Mouse (Mus musculus) embryonic facial prominence, embryonic 14.5 days (tissue): ENCODE data around the gene Lin28a. TPM values are rescaled to one million over a fixed set of nuclear protein-coding genes. Genes with fewer than 3 reads are reported as not detected.
A peak's percentile ranks its signal among the peaks of the same experiment; 100 is the strongest.
"Not testable (repeated sequence)": the region's sequence is repeated elsewhere in the genome, so short reads cannot be mapped to it uniquely, and the experiment has no call there.

Source experiments
- ATAC-seq: fragments of 200-750 bp; cut with Nextera tagmentation; 2 replicates; pipeline ENCODE4 v1.8.0; 2017; ENCODE audit warnings: low read depth, moderate number of reproducible peaks, moderate TSS enrichment
- DNase-seq: peaks from one replicate; pipeline ENCODE4 v3.0.0-alpha.2; 2015; ENCODE audit warnings: low spot score
- H3K27ac ChIP-seq: fragments of 300-500 bp; sonication (generic); replicated peaks from 2 replicates; pipeline ENCODE4 v1.5.1; 2014; ENCODE audit warnings: low read depth, mild to moderate bottlenecking, low read length, moderate library complexity
- H3K27me3 ChIP-seq: fragments of 300-500 bp; sonication (generic); replicated peaks from 2 replicates; pipeline ENCODE4 v1.6.1; 2014; ENCODE audit warnings: low read length; ENCODE audit not compliant: control insufficient read depth, insufficient read depth
- H3K36me3 ChIP-seq: fragments of 300-500 bp; sonication (generic); 2 replicates; pipeline ENCODE4 v1.6.1; 2014; ENCODE audit warnings: low read length, mixed read lengths; ENCODE audit not compliant: control insufficient read depth, insufficient read depth
- H3K4me1 ChIP-seq: fragments of 300-500 bp; sonication (generic); 2 replicates; pipeline ENCODE4 v1.6.1; 2014; ENCODE audit warnings: antibody characterized with exemption, low read length; ENCODE audit not compliant: control insufficient read depth, insufficient read depth
- H3K4me2 ChIP-seq: fragments of 300-500 bp; sonication (generic); 2 replicates; pipeline ENCODE4 v1.6.1; 2014; ENCODE audit warnings: low read depth, mild to moderate bottlenecking, low read length, moderate library complexity, mixed read lengths
- H3K4me3 ChIP-seq: fragments of 300-500 bp; sonication (generic); 2 replicates; pipeline ENCODE4 v1.5.1; 2014; ENCODE audit warnings: low read depth, mild to moderate bottlenecking, low read length
- H3K9ac ChIP-seq: fragments of 300-500 bp; sonication (generic); 2 replicates; pipeline ENCODE4 v1.6.1; 2014; ENCODE audit warnings: low read depth, mild to moderate bottlenecking, low read length, moderate library complexity, mixed read lengths
- H3K9me3 ChIP-seq: fragments of 300-500 bp; sonication (generic); 2 replicates; pipeline ENCODE4 v1.6.1; 2016; ENCODE audit warnings: low read length; ENCODE audit not compliant: control insufficient read depth
- WGBS: fragments of 180-500 bp; shearing (Covaris S2); extraction: QIAGEN DNeasy Blood & Tissue Kit; methylation state at CpG from one replicate; pipeline ENCODE4 v1.1.7; 2014; 5-methylcytosine and 5-hydroxymethylcytosine counted together
- polyA plus RNA-seq: library from polyadenylated mRNA; unstranded; fragments of >200 nt; fragmentation: Nextera tagmentation; extraction: Ambion mirVana; gene quantifications from 2 replicates; pipeline ENCODE4 v1.2.1, GENCODE M21; 2014

Lin28a gene
- polyA plus RNA-seq, 1 experiment from 2014 or later, result not detected

DNA sequence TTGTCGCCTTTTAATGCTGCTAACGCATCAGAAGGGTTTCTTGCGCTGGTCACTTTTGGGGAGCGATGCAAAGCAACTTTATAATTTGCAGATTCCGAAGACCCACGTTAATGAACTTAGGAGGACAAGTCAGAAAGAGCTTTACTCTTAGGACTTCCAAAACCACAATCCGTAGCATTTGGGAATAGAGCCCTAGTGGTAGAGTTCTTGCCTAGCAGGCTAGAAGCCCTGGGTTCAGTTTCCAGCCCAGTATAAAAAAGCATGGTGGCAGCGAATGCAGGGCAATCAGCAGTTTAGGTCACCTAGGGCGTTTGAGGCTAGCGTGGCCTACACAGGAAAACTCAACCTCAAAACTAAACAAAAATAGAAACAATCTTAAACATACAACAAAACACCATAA is 16.9 kb downstream of the Lin28a start:
- Histone ChIP-seq H3K9me3 (no peaks in the 10 kb centered on the region), H3K27ac (no peak overlapping the region), H3K4me1 (peaks cover 4% of the 10 kb centered on the region; the same call in 1 of the 2 replicates), H3K9ac (no peak overlapping the region), H3K36me3 (0 out of 2 replicates have a peak, but pooled peaks cover 5% of the 10 kb centered on the region), H3K27me3 (no peaks in the 10 kb centered on the region), H3K4me2 (no peak overlapping the region), H3K4me3 (no peak overlapping the region)
- DNase-seq, result no peak
- 44% methylated on average over 10 of the region's 10 CpGs for WGBS
- no peak for ATAC-seq

- Histone ChIP-seq H3K4me2 (peak within 1 kb of the TSS; percentile 73), H3K36me3 (peaks cover 14% of the 10 kb centered on the region; the same call in 1 of the 2 replicates), H3K9ac (peak within 1 kb of the TSS; percentile 76), H3K27me3 (no peaks in the 10 kb centered on the region), H3K4me3 (peak within 1 kb of the TSS; percentile 62), H3K4me1 (peaks cover 4% of the 10 kb centered on the region; the same call in 1 of the 2 replicates), H3K27ac (no peak within 1 kb of the TSS; the same call in 1 of the 2 replicates), H3K9me3 (no peaks in the 10 kb centered on the region)
- peak; percentile 98 for ATAC-seq
- peak; percentile 99 for DNase-seq
- WGBS, result 1% methylated on average over 44 of the region's 49 CpGs
Observed at GRCm38 (mm10) chr4:134000466-134001438, 17.9 kb downstream of the Lin28a start, which contains the start of gene Dhdds. TSS of gene Dhdds (minus strand) at chr4:134000918.

GRCm38 (mm10) chr4:133994697-133995096 is 23.9 kb downstream of the Lin28a start:
- 91% methylated on average over 8 of the region's 8 CpGs for WGBS
- Histone ChIP-seq H3K4me1 (peaks cover 2% of the 10 kb centered on the region; the same call in 1 of the 2 replicates), H3K27ac (no peak overlapping the region), H3K4me3 (no peak overlapping the region), H3K27me3 (no peaks in the 10 kb centered on the region), H3K9ac (no peak overlapping the region), H3K4me2 (no peak overlapping the region), H3K9me3 (no peaks in the 10 kb centered on the region), H3K36me3 (peaks cover 68% of the 10 kb centered on the region)
- DNase-seq, result no peak
- ATAC-seq, result no peak

DNA sequence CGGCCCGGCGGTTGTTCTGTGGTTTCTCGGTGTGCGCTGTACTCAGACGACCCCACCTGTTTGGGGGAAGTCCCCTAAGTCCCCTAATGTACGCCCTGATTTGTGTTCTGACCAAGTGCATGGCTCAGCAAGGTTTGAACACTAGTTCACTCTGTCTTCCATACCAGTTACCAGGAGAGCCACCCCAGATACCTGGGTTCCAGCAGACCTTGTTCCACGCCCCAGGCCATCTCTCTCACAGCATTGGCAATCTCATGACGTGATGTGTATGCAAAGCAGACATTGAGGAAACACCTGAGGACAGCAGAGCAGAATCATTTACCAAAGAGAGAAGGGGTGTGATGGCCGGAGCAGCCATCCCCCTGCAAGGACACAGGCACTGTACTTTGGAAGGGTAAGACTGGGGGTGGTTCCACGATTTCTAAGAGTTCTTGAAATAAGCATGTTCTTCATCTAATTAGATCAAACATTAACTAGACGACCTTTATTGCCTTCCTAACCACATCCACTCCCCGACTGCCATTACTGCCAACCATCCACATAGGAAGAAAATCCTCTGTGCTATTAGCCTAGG is 27.5 kb downstream of the Lin28a start:
- H3K27ac ChIP-seq, result no peak overlapping the region
- no peaks in the 10 kb centered on the region for H3K9me3 ChIP-seq
- no peaks in the 10 kb centered on the region for H3K4me1 ChIP-seq
- DNase-seq (no peak), ATAC-seq (no peak)
- H3K4me3 ChIP-seq, result no peak overlapping the region
- no peak overlapping the region for H3K9ac ChIP-seq
- WGBS, result 86% methylated on average over 13 of the region's 13 CpGs
- no peak overlapping the region for H3K4me2 ChIP-seq
- no peaks in the 10 kb centered on the region for H3K27me3 ChIP-seq
- H3K36me3 ChIP-seq, result peaks cover 91% of the 10 kb centered on the region

DNA sequence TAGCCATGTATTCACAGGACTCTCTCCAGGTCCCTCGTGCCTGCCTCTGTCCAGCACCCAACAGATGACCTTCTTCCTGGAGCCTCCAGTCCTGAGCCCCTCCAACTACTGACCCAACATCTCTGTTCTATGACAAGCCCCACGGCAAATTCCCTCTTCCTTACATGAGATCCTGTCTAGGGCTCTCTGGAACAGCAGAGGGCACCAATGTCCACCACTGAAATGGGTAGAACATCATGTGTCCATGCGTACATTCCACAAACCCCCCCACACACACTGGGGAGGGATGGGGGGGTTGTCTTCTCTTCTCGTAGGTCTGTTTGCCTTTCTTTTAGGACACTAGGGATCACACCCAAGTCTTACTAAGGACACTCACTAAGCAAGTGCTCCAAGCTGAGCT is 28.6 kb downstream of the Lin28a start:
- H3K4me2 ChIP-seq, result no peak overlapping the region
- H3K4me1 ChIP-seq, result no peaks in the 10 kb centered on the region
- DNase-seq (no peak), ATAC-seq (no peak)
- no peak overlapping the region for H3K4me3 ChIP-seq
- H3K27ac ChIP-seq, result no peak overlapping the region
- WGBS, result 63% methylated on average over 4 of the region's 4 CpGs
- H3K27me3 ChIP-seq, result no peaks in the 10 kb centered on the region
- no peaks in the 10 kb centered on the region for H3K9me3 ChIP-seq
- H3K36me3 ChIP-seq, result peaks cover 88% of the 10 kb centered on the region
- no peak overlapping the region for H3K9ac ChIP-seq

- H3K4me2 ChIP-seq, H3K27ac ChIP-seq, H3K9ac ChIP-seq, H3K4me1 ChIP-seq, H3K27me3 ChIP-seq, H3K9me3 ChIP-seq, ATAC-seq, DNase-seq, H3K4me3 ChIP-seq: not testable (repeated sequence)
- whole genome bisulfite sequencing, result 89% methylated on average over 8 of the region's 8 CpGs
- H3K36me3 ChIP-seq, result peaks cover 77% of the 10 kb centered on the region
Observed at GRCm38 (mm10) chr4:133988289-133988688, 30.4 kb downstream of the Lin28a start.

DNA sequence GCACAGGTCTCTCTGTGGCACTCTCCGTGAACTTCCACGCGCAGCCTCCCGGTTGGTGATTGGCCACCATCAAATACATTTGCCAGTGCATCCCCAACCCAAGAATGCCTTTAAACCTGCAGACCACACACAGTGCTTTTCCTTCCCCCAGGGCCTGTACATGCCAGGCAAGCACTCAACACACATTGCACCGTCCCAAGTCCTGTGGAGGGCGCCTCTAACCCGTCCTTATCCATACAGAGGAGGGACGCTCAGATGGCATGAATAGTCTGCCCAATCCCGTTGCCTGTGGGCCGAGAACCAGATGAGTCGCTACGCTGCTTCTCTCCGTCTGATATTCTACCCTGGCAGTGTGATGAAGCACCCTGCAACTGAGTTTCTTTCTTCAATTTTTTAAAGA is 35.7 kb downstream of the Lin28a start:
- Histone ChIP-seq H3K27ac (no peak overlapping the region), H3K4me1 (no peaks in the 10 kb centered on the region), H3K9ac (no peak overlapping the region), H3K9me3 (no peaks in the 10 kb centered on the region), H3K36me3 (peaks cover 78% of the 10 kb centered on the region), H3K4me2 (no peak overlapping the region), H3K27me3 (no peaks in the 10 kb centered on the region), H3K4me3 (no peak overlapping the region)
- DNase-seq (no peak), ATAC-seq (no peak)
- WGBS, result 77% methylated on average over 13 of the region's 13 CpGs

GRCm38 (mm10) chr4:133980496-133980895 is 38.1 kb downstream of the Lin28a start:
- H3K27ac ChIP-seq, result no peak overlapping the region
- no peak overlapping the region for H3K4me3 ChIP-seq
- H3K4me1 ChIP-seq, result no peaks in the 10 kb centered on the region
- peaks cover 76% of the 10 kb centered on the region for H3K36me3 ChIP-seq
- no peak for DNase-seq
- ATAC-seq, result no peak
- no peak overlapping the region for H3K4me2 ChIP-seq
- no peaks in the 10 kb centered on the region for H3K27me3 ChIP-seq
- WGBS, result 78% methylated on average over 5 of the region's 5 CpGs
- no peaks in the 10 kb centered on the region for H3K9me3 ChIP-seq
- no peak overlapping the region for H3K9ac ChIP-seq
